Mouse (Mus musculus) myocyte (in vitro differentiated cells): Measurements from ENCODE around the gene Nlrc5. TPM values are rescaled to one million over a fixed set of nuclear protein-coding genes. Genes with fewer than 3 reads are reported as not detected.

Source experiments
- H3K27me3 ChIP-seq: one replicate; pipeline ENCODE4 v1.6.1; 2011; ENCODE audit not compliant: control insufficient read depth, insufficient read depth, insufficient read length
- H3K36me3 ChIP-seq: one replicate; pipeline ENCODE4 v1.6.1; 2011; ENCODE audit not compliant: control insufficient read depth, insufficient read depth
- H3K4me2 ChIP-seq: one replicate; pipeline ENCODE4 v1.6.1; 2011; ENCODE audit warnings: low read depth, control low read depth
- H3K4me3 ChIP-seq: one replicate; pipeline ENCODE4 v1.5.1; 2011; ENCODE audit warnings: mild to moderate bottlenecking, control low read depth, moderate library complexity
- H3K79me2 ChIP-seq: one replicate; pipeline ENCODE4 v1.6.1; 2011; ENCODE audit not compliant: control insufficient read depth, insufficient read depth
- H3ac ChIP-seq: one replicate; pipeline ENCODE4 v1.6.1; 2011; ENCODE audit not compliant: control insufficient read depth, insufficient read length
- CEBPB ChIP-seq: IDR thresholded peaks from 2 replicates; pipeline ENCODE4 v1.6.1; 2011; ENCODE audit warnings: mild to moderate bottlenecking, moderate library complexity; ENCODE audit not compliant: poor library complexity, insufficient read depth, severe bottlenecking
- E2F4 ChIP-seq: IDR thresholded peaks from one replicate; pipeline ENCODE4 v1.6.1; 2011; ENCODE audit warnings: mild to moderate bottlenecking, control low read depth, moderate library complexity; ENCODE audit not compliant: insufficient read depth
- MAX ChIP-seq: IDR thresholded peaks from one replicate; pipeline ENCODE4 v1.6.1; 2011; ENCODE audit warnings: low read depth, mild to moderate bottlenecking, control low read depth
- MYOD1 ChIP-seq, 3 experiments: IDR thresholded peaks; one replicate each; pipeline ENCODE4 v1.6.1; 2011; ENCODE audit warnings: control low read depth in 2 of 3, low read depth in 2 of 3, mild to moderate bottlenecking in 2 of 3, moderate library complexity in 1 of 3; ENCODE audit not compliant: insufficient read length in 2 of 3, control insufficient read depth in 1 of 3
- MYOG ChIP-seq, 3 experiments: IDR thresholded peaks; one replicate each; pipeline ENCODE4 v1.6.1; 2011; ENCODE audit warnings: control low read depth in 2 of 3, low read depth in 2 of 3, mild to moderate bottlenecking in 2 of 3; ENCODE audit not compliant: insufficient read length in 2 of 3, control insufficient read depth in 1 of 3, insufficient read depth in 1 of 3
- POLR2A ChIP-seq: IDR thresholded peaks from one replicate; pipeline ENCODE4 v1.6.1; 2011; ENCODE audit warnings: low read depth, mild to moderate bottlenecking, control low read depth, moderate library complexity; ENCODE audit not compliant: insufficient read length
- POLR2AphosphoS2 ChIP-seq: IDR thresholded peaks from one replicate; pipeline ENCODE4 v1.6.1; 2011; ENCODE audit warnings: low read depth, control low read depth; ENCODE audit not compliant: insufficient read length
- REST ChIP-seq: IDR thresholded peaks from one replicate; pipeline ENCODE4 v1.6.1; 2011; ENCODE audit warnings: mild to moderate bottlenecking, control low read depth, moderate library complexity; ENCODE audit not compliant: insufficient read depth, insufficient read length
- SRF ChIP-seq: IDR thresholded peaks from one replicate; pipeline ENCODE4 v1.6.1; 2011; ENCODE audit warnings: low read depth; ENCODE audit not compliant: control insufficient read depth, insufficient read length
- TCF12 ChIP-seq: IDR thresholded peaks from one replicate; pipeline ENCODE4 v1.6.1; 2011; ENCODE audit warnings: mild to moderate bottlenecking, control low read depth; ENCODE audit not compliant: poor library complexity, insufficient read depth, severe bottlenecking
- TCF3 ChIP-seq: IDR thresholded peaks from one replicate; pipeline ENCODE4 v1.6.1; 2011; ENCODE audit warnings: low read depth, control low read depth; ENCODE audit not compliant: insufficient read length
- USF1 ChIP-seq: IDR thresholded peaks from one replicate; pipeline ENCODE4 v1.6.1; 2011; ENCODE audit warnings: low read depth, mild to moderate bottlenecking, control low read depth, moderate library complexity
- polyA plus RNA-seq: library from polyadenylated mRNA; unstranded; fragments of >200 nt; fragmentation: generic; extraction: Trizol; gene quantifications from one replicate; pipeline ENCODE4 v1.2.1, GENCODE M21; 2012; ENCODE audit warnings: missing spikeins

Nlrc5 gene
- polyA plus RNA-seq, 1 experiment, result 0.40 TPM

- no peaks in the 10 kb centered on the region for H3K36me3 ChIP-seq
- H3K4me3 ChIP-seq, result no peak overlapping the region
- no peaks in the 10 kb centered on the region for H3K79me2 ChIP-seq
- no peak overlapping the region for H3K4me2 ChIP-seq
- peaks cover 28% of the 10 kb centered on the region for H3K27me3 ChIP-seq
- H3ac ChIP-seq, result no peak overlapping the region
- TF ChIP-seq MYOD1 (IDR thresholded peaks at IDR 0.05; ENCODE audit: control insufficient read depth in 1 of 3, insufficient read length in 2 of 3, low read depth in 2 of 3), result no peak
- TF ChIP-seq USF1, result no peak
- no peak for TF ChIP-seq POLR2AphosphoS2
- TF ChIP-seq E2F4, result no peak
- TF ChIP-seq MYOG (IDR thresholded peaks at IDR 0.05; ENCODE audit: control insufficient read depth in 1 of 3, insufficient read depth in 1 of 3, insufficient read length in 2 of 3, low read depth in 2 of 3), result no peak
- no peak for TF ChIP-seq TCF12
- no peak for TF ChIP-seq MAX
- no peak for TF ChIP-seq CEBPB
- TF ChIP-seq POLR2A, result no peak
- TF ChIP-seq REST, result no peak
- no peak for TF ChIP-seq TCF3
- TF ChIP-seq SRF, result no peak
Measured at GRCm38 (mm10) chr8:94429376-94429775, 4.8 kb upstream of the Nlrc5 start.

DNA sequence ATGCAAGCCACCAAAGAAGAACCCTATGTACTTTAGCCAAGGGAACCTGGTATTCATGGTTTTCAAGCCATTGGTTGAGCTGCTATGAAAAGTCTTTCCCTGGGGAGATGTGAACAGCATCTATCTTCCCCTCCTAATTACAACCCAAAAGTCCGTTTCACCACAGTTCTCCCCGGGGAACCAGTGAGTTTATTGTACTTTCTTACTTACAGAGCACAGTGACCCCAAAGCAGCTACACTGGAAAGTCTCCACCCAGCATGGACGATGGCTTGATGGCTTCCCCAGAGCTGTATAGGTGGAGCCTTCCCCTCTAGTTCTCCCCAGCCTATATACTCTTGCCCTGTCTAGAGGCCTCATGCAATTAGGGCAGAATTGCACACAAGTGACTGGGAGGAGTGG is 1.9 kb upstream of the Nlrc5 start:
- no peak overlapping the region for H3ac ChIP-seq
- H3K27me3 ChIP-seq, result peaks cover 18% of the 10 kb centered on the region
- H3K36me3 ChIP-seq, result no peaks in the 10 kb centered on the region
- no peak overlapping the region for H3K4me3 ChIP-seq
- TF ChIP-seq REST (no peak), TCF12 (no peak), POLR2AphosphoS2 (no peak), MAX (no peak), SRF (no peak), MYOD1 (IDR thresholded peaks at IDR 0.05; ENCODE audit: control insufficient read depth in 1 of 3, insufficient read length in 2 of 3, low read depth in 2 of 3) (no peak), E2F4 (no peak), CEBPB (no peak), TCF3 (no peak), USF1 (no peak), POLR2A (no peak), MYOG (IDR thresholded peaks at IDR 0.05; ENCODE audit: control insufficient read depth in 1 of 3, insufficient read depth in 1 of 3, insufficient read length in 2 of 3, low read depth in 2 of 3) (no peak)
- no peak overlapping the region for H3K4me2 ChIP-seq
- H3K79me2 ChIP-seq, result no peaks in the 10 kb centered on the region

DNA sequence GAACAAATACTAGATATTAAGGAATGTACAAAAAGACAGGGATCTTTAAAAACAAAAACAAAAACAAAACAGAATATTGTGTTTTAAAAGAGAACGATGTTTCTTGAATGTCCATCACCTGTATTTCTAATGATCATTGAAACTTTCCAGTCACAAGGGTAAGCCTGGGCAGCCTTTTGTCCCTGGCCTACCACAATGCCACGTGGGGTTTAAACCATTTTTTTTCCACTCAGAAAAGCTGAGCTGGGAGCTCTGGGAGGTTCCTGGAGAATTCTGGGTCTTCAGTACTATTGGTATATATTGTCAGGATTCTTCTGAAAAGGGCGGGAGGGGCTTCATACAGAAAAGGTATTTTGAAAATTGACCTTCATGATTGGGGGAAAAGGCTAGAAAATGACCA is 802 bp downstream of the Nlrc5 start:
- TF ChIP-seq POLR2AphosphoS2, result no peak
- no peak for TF ChIP-seq MAX
- TF ChIP-seq SRF, result no peak
- no peak for TF ChIP-seq TCF12
- TF ChIP-seq CEBPB, result no peak
- TF ChIP-seq POLR2A, result no peak
- TF ChIP-seq MYOD1 (IDR thresholded peaks at IDR 0.05; ENCODE audit: control insufficient read depth in 1 of 3, insufficient read length in 2 of 3, low read depth in 2 of 3), result no peak
- no peak for TF ChIP-seq MYOG (IDR thresholded peaks at IDR 0.05; ENCODE audit: control insufficient read depth in 1 of 3, insufficient read depth in 1 of 3, insufficient read length in 2 of 3, low read depth in 2 of 3)
- no peak for TF ChIP-seq E2F4
- no peak for TF ChIP-seq REST
- no peak for TF ChIP-seq TCF3
- Histone ChIP-seq H3K27me3 (peaks cover 13% of the 10 kb centered on the region), H3K4me3 (peak overlapping the region; percentile 22), H3K36me3 (no peaks in the 10 kb centered on the region), H3ac (no peak overlapping the region), H3K79me2 (no peaks in the 10 kb centered on the region), H3K4me2 (peak overlapping the region; percentile 78)

GRCm38 (mm10) chr8:94435397-94436111 is 1.4 kb downstream of the Nlrc5 start:
- no peaks in the 10 kb centered on the region for H3K36me3 ChIP-seq
- TF ChIP-seq MAX (no peak), USF1 (no peak), TCF3 (no peak), SRF (no peak), MYOG (IDR thresholded peaks at IDR 0.05; ENCODE audit: control insufficient read depth in 1 of 3, insufficient read depth in 1 of 3, insufficient read length in 2 of 3, low read depth in 2 of 3) (no peak), POLR2A (no peak), E2F4 (no peak), CEBPB (no peak), POLR2AphosphoS2 (no peak), MYOD1 (IDR thresholded peaks at IDR 0.05; ENCODE audit: control insufficient read depth in 1 of 3, insufficient read length in 2 of 3, low read depth in 2 of 3) (no peak), TCF12 (no peak), REST (no peak)

GRCm38 (mm10) chr8:94436112-94436572 is 2.0 kb downstream of the Nlrc5 start:
- peaks cover 21% of the 10 kb centered on the region for H3K27me3 ChIP-seq
- no peak for TF ChIP-seq REST
- TF ChIP-seq MYOG (IDR thresholded peaks at IDR 0.05; ENCODE audit: control insufficient read depth in 1 of 3, insufficient read depth in 1 of 3, insufficient read length in 2 of 3, low read depth in 2 of 3), result no peak
- no peak for TF ChIP-seq POLR2A
- TF ChIP-seq E2F4, result no peak
- no peak for TF ChIP-seq MYOD1 (IDR thresholded peaks at IDR 0.05; ENCODE audit: control insufficient read depth in 1 of 3, insufficient read length in 2 of 3, low read depth in 2 of 3)
- TF ChIP-seq TCF3, result no peak
- TF ChIP-seq USF1, result no peak
- TF ChIP-seq TCF12, result no peak
- no peak for TF ChIP-seq SRF
- no peak for TF ChIP-seq MAX
- H3K79me2 ChIP-seq, result no peaks in the 10 kb centered on the region
- no peak overlapping the region for H3K4me3 ChIP-seq
- no peaks in the 10 kb centered on the region for H3K36me3 ChIP-seq
- H3K4me2 ChIP-seq, result no peak overlapping the region
- no peak overlapping the region for H3ac ChIP-seq

More at GRCm38 (mm10) chr8:94435397-94436111, 1.4 kb downstream of the Nlrc5 start:
- no peak overlapping the region for H3K4me2 ChIP-seq
- peaks cover 15% of the 10 kb centered on the region for H3K27me3 ChIP-seq
- no peak overlapping the region for H3ac ChIP-seq
- no peaks in the 10 kb centered on the region for H3K79me2 ChIP-seq
- H3K4me3 ChIP-seq, result no peak overlapping the region
